8 mouse cellular contexts compared by ENCODE assay signal in the genomic region with DNA sequence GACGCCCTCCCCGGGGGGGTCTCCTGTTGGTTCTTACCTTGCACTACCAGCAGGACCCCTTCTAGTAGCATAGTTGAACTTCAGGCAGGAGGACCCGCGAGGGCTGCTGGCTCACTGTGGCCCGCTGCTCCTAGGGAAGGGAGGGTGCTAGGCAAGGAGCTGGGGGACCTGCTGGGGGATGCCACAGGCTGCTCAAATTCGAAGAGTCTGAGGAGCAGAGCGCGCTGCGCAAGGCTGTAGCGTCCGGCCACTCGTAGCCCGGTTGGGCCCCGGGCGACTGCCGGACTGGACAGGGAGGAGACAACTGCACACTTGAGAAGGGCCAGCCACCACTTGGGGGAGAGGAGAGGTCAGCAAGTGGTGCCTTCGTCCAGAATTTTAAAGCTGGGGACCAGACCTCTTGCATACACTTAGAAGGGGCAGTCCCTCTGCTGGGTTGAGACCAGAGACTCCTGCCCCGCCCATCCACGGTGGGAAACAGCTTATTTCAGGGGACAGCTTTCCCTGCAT. TPM values are rescaled to one million over a fixed set of nuclear protein-coding genes. Genes with fewer than 3 reads are reported as not detected.
DNase-seq lines count a peak whose midpoint lies in the region; ATAC-seq and TF ChIP-seq lines count a peak whose summit lies in the region.

A gene (minus strand): TSS at position 455 of the 510 bp plus-strand sequence.

- peak; percentile 75 for ATAC-seq in forebrain, embryonic 14.5 days
- peak; percentile 71; the same call in 1 of the 2 replicates for ATAC-seq in hindbrain, postnatal 0 days
- peak; percentile 73 for ATAC-seq in neural tube, embryonic 13.5 days (ENCODE audit: low read depth)

- TF ChIP-seq POLR2A in brain, embryonic 14.5 days (IDR thresholded peaks at IDR 0.05; ENCODE audit: borderline replicate concordance, extremely low read depth, insufficient read depth, insufficient read length, poor library complexity, severe bottlenecking), result no peak
- no peak; the same call in 1 of the 2 replicates for TF ChIP-seq POLR2A in lung, adult 2 months (IDR thresholded peaks at IDR 0.05; ENCODE audit: borderline replicate concordance, extremely low read depth, low read depth, low read length)

- TF ChIP-seq CTCF in brain, embryonic 14.5 days (IDR thresholded peaks at IDR 0.05; ENCODE audit: borderline replicate concordance, extremely low read depth, insufficient read depth, insufficient read length), result no peak
- TF ChIP-seq CTCF in hindbrain, postnatal 0 days (IDR thresholded peaks at IDR 0.05; ENCODE audit: low read depth), result no peak
- TF ChIP-seq CTCF in lung, adult 2 months (IDR thresholded peaks at IDR 0.05; ENCODE audit: insufficient read depth, low read length), result no peak

- H3K36me3 ChIP-seq in forebrain, embryonic 14.5 days (ENCODE audit: control insufficient read depth, insufficient read depth, low read length), result no peaks in the 10 kb centered on the region
- no peaks in the 10 kb centered on the region for H3K36me3 ChIP-seq in hindbrain, postnatal 0 days (ENCODE audit: insufficient read depth, low read length)
- H3K36me3 ChIP-seq in neural tube, embryonic 13.5 days, result no peaks in the 10 kb centered on the region

- H3K27me3 ChIP-seq in forebrain, embryonic 14.5 days (replicated peaks; ENCODE audit: control insufficient read depth, insufficient read depth, low read length), result no peaks in the 10 kb centered on the region
- no peaks in the 10 kb centered on the region for H3K27me3 ChIP-seq in hindbrain, postnatal 0 days (ENCODE audit: insufficient read depth, low read length)
- peaks cover 39% of the 10 kb centered on the region for H3K27me3 ChIP-seq in neural tube, embryonic 13.5 days

- peak within 1 kb of the TSS; percentile 29 for H3K9ac ChIP-seq in forebrain, embryonic 14.5 days (ENCODE audit: low read length)
- peak within 1 kb of the TSS; percentile 43 for H3K9ac ChIP-seq in hindbrain, postnatal 0 days (replicated peaks; ENCODE audit: low read length)
- H3K9ac ChIP-seq in neural tube, embryonic 13.5 days, result peak within 1 kb of the TSS; percentile 64

- no peak within 1 kb of the TSS for H3K27ac ChIP-seq in forebrain, embryonic 14.5 days (ENCODE audit: low read depth, low read length)
- no peak within 1 kb of the TSS for H3K27ac ChIP-seq in hindbrain, postnatal 0 days
- no peak within 1 kb of the TSS for H3K27ac ChIP-seq in neural tube, embryonic 13.5 days (replicated peaks)

- no peaks in the 10 kb centered on the region for H3K9me3 ChIP-seq in forebrain, embryonic 14.5 days (replicated peaks; ENCODE audit: control insufficient read depth, low read length)
- peaks cover 5% of the 10 kb centered on the region; the same call in 1 of the 2 replicates for H3K9me3 ChIP-seq in hindbrain, postnatal 0 days (ENCODE audit: low read length)
- H3K9me3 ChIP-seq in neural tube, embryonic 13.5 days, result 0 out of 2 replicates have a peak, but pooled peaks cover 5% of the 10 kb centered on the region

- 0 out of 2 replicates have a peak, but pooled peaks cover 7% of the 10 kb centered on the region for H3K4me1 ChIP-seq in forebrain, embryonic 14.5 days (ENCODE audit: control insufficient read depth, insufficient read depth, low read length)
- peaks cover 12% of the 10 kb centered on the region for H3K4me1 ChIP-seq in hindbrain, postnatal 0 days (ENCODE audit: insufficient read depth, low read length)
- H3K4me1 ChIP-seq in lung, adult 2 months (ENCODE audit: control insufficient read depth, insufficient read depth, low read length), result no peaks in the 10 kb centered on the region
- peaks cover 17% of the 10 kb centered on the region for H3K4me1 ChIP-seq in neural tube, embryonic 13.5 days (replicated peaks)

- H3K4me2 ChIP-seq in forebrain, embryonic 14.5 days (ENCODE audit: low read length), result peak within 1 kb of the TSS; percentile 78
- peak within 1 kb of the TSS; percentile 91 for H3K4me2 ChIP-seq in hindbrain, postnatal 0 days (ENCODE audit: low read depth, low read length)
- peak within 1 kb of the TSS; percentile 93 for H3K4me2 ChIP-seq in neural tube, embryonic 13.5 days

- H3K4me3 ChIP-seq in forebrain, embryonic 14.5 days (ENCODE audit: low read depth, low read length), result peak within 1 kb of the TSS; percentile 34
- peak within 1 kb of the TSS; percentile 39 for H3K4me3 ChIP-seq in hindbrain, postnatal 0 days (ENCODE audit: low read length)
- peak within 1 kb of the TSS; percentile 63 for H3K4me3 ChIP-seq in lung, adult 2 months (replicated peaks; ENCODE audit: extremely low read depth, low read depth, low read length)
- H3K4me3 ChIP-seq in neural tube, embryonic 13.5 days, result peak within 1 kb of the TSS; percentile 40

- peak; percentile 1 for DNase-seq in right cerebral cortex, adult 18-20 months
- DNase-seq in right cerebral cortex, adult 2 months (ENCODE audit: low spot score in 2 of 2), result no peak
- peak; percentile 41 for DNase-seq in brain, embryonic 14.5 days (ENCODE audit: low read depth)
- DNase-seq in forebrain, embryonic 14.5 days (ENCODE audit: low spot score), result peak; percentile 27
- peak; percentile 21 for DNase-seq in hindbrain, postnatal 0 days (ENCODE audit: low spot score)
- peak; percentile 22 for DNase-seq in lung, adult 2 months
- DNase-seq in spleen, adult 12 weeks (ENCODE audit: low spot score), result no peak

- WGBS in forebrain, embryonic 14.5 days, result 2% methylated on average over 19 of the region's 19 CpGs
- under 1% methylated on average over 19 of the region's 19 CpGs for WGBS in hindbrain, postnatal 0 days
- 2% methylated on average over 19 of the region's 19 CpGs for WGBS in lung, adult 2 months
- WGBS in neural tube, embryonic 13.5 days, result 5% methylated on average over 19 of the region's 19 CpGs

RNA-seq across cellular contexts. Expression of the gene that starts here (rescaled TPM):
- 0.93 and 1.4 TPM in 2 replicates for polyA plus RNA-seq in brain, embryonic 14.5 days (2012; rRNA removed)
- 1.8 and 1.9 TPM in 2 replicates for polyA plus RNA-seq in forebrain, embryonic 14.5 days (2014; fragmentation: Nextera tagmentation; extraction: Ambion mirVana)
- 2.5 and 3.2 TPM in 2 replicates for total RNA-seq in hindbrain, postnatal 0 days (2014; rRNA removed)
- polyA plus RNA-seq in hindbrain, postnatal 0 days (2015; fragmentation: Nextera tagmentation; extraction: Ambion mirVana), result 4.0 and 4.3 TPM in 2 replicates
- 68.2 and 75.8 TPM in 2 replicates for polyA plus RNA-seq in lung, adult 2 months (2012; rRNA removed)
- 1.2 and 2.4 TPM in 2 replicates for polyA plus RNA-seq in neural tube, embryonic 13.5 days (2015; fragmentation: Nextera tagmentation; extraction: Ambion mirVana)

Comparison
In these comparisons a context has a peak if more than half of its experiments do, and no peak if none do; other contexts are left out.
1. RNA of the gene that starts here (polyA plus RNA-seq): 68.2 to 75.8 TPM in lung, adult 2 months; 4.0 to 4.3 TPM in hindbrain, postnatal 0 days, 1.8 to 1.9 TPM in forebrain, embryonic 14.5 days, 0.93 to 1.4 TPM in brain, embryonic 14.5 days and 1.2 to 2.4 TPM in neural tube, embryonic 13.5 days; every median in the first group is over 10 times any median in the second.
2. DNase-seq: peak in right cerebral cortex, adult 18-20 months (single experiment), brain, embryonic 14.5 days (single experiment), forebrain, embryonic 14.5 days (single experiment), hindbrain, postnatal 0 days (single experiment) and lung, adult 2 months (single experiment); none in right cerebral cortex, adult 2 months (0 of 2) and spleen, adult 12 weeks (single experiment).
3. Peak in every context shown above with its lines, with median percentiles within 50 percentile points of each other: ATAC-seq, H3K4me2 ChIP-seq, H3K4me3 ChIP-seq and H3K9ac ChIP-seq.